Mouse (Mus musculus) cerebellum, postnatal 4 days (tissue): ENCODE results near the gene Atp6v1a.
A peak's percentile ranks its signal among the peaks of the same experiment; 100 is the strongest.

Experiments used
- DNase-seq, 2 experiments: peaks; one replicate each; pipeline ENCODE4 v3.0.0; 2022; ENCODE audit warnings: low spot score in 2 of 2, mixed read lengths in 1 of 2

The Atp6v1a gene

GRCm38 (mm10) chr16:44139536-44140185 is at the start of gene Atp6v1a, which contains the start of gene Naa50:
Atp6v1a (minus strand) TSS chr16:44139705.
Naa50 (plus strand) TSS chr16:44139830.
- DNase-seq, result peak; percentile 90 to 98

DNA sequence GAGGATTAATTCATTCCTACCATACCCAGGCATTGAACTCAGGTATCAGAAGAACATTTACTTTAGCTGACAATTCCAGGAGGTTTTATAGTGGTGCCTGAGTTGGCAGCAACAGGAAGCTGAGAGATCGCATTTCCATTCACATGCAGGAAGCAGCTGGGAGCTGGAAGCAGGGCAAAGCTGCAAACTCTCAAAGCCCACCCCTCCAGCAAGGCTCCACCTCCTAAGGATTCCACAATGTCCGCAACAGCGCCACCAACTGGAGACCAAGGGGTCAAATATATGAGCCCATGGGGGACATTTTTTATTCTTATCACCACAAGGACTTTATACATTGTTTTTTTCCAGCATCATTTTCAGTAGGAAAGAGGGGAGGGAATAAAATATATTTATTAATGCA is 49.3 kb upstream of the Atp6v1a start:
- DNase-seq, result no peak

GRCm38 (mm10) chr16:44187172-44187571 is 47.7 kb upstream of the Atp6v1a start:
- no peak for DNase-seq

GRCm38 (mm10) chr16:44184769-44185168 is 45.3 kb upstream of the Atp6v1a start:
- no peak for DNase-seq

DNA sequence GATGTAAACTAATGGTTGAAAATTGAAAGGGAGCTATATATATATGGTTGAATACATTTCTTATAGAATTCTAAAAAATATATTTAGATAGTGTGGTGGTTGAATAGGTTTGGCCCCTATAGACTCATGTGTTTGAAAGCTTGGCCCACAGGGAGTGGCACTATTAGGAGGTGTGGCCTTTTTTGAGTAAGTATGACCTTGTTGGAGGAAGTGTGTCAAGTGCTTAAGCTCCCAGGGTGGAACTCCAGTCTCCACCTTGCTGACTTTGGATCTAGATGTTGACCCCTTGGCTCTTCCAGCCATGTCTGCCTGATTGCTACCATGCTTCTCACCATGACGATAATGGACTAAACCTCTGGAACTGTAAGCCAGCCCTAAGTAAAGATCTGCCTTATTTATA is 43.1 kb upstream of the Atp6v1a start:
- DNase-seq, result no peak

GRCm38 (mm10) chr16:44178555-44178954 is 39.0 kb upstream of the Atp6v1a start:
- no peak for DNase-seq

DNA sequence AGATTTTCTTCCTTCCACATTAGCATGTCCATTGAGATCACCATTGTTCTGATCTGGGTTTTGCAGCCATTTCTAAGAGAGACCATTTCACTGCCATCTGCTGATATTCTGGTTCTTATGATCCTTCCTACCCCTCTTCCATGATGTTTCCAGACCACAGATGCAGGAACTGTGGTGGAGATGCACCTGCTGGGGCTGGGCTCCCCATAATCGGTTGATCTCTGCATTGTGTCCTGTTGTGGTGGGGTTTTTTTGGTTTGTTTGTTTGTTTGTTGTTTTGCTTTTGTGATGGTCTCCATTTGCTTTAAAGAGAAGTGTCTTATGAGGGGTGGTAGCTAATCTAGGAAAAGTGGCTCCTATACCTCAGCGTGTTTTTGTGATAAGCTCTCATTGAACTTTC is 37.0 kb upstream of the Atp6v1a start:
- DNase-seq, result no peak

DNA sequence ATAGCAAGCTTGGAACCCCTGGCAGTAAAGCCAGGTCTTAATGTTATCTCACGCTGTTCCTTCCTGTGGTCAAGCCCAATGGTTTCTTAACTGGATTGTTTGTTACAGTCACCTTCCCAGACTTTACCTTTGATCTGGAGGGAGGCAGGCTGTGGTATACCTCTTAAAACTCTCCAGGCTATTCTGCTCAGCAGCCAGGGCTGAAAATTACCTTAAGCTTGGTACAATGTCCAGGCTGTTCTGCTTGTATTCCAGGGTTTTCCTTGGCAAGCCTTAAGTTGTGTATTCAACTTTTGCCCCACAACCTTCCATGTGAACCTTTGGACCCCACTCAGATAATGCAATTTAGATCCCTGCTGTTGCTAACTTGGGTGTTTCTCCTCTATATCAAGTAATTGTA is 35.5 kb upstream of the Atp6v1a start:
- no peak for DNase-seq

DNA sequence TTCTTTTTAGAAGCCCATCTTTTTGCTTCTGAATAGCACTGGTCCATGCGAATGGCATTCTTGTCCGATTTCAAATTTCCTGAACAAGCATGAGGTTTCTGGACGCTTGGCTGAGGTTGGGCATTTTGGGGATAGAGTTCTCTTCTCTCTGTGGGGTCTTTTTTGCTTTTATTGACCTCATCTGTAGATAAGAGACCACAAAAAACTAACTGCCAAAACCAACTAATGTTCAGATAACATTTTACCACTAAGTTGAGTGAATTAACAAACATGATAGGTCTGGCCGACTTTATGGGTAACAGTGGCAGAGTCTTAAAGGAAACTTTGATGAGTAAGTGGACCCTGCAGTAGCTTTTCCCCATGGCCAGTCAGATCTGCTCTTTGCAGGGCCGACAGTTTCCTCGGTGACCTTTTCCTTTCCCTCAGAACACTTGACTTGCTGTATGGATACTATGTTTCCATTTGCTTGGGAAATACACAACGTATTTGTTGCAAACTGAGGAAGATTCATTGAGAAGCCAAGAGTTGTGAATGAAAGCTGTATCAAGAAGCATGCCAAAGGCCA is 34.5 kb upstream of the Atp6v1a start:
- DNase-seq, result no peak

- peak; percentile 24 to 50 for DNase-seq
Observed at GRCm38 (mm10) chr16:44173155-44173941, 33.8 kb upstream of the Atp6v1a start, which contains the start of gene Usf3. Usf3 (plus strand) TSS chr16:44173246.

DNA sequence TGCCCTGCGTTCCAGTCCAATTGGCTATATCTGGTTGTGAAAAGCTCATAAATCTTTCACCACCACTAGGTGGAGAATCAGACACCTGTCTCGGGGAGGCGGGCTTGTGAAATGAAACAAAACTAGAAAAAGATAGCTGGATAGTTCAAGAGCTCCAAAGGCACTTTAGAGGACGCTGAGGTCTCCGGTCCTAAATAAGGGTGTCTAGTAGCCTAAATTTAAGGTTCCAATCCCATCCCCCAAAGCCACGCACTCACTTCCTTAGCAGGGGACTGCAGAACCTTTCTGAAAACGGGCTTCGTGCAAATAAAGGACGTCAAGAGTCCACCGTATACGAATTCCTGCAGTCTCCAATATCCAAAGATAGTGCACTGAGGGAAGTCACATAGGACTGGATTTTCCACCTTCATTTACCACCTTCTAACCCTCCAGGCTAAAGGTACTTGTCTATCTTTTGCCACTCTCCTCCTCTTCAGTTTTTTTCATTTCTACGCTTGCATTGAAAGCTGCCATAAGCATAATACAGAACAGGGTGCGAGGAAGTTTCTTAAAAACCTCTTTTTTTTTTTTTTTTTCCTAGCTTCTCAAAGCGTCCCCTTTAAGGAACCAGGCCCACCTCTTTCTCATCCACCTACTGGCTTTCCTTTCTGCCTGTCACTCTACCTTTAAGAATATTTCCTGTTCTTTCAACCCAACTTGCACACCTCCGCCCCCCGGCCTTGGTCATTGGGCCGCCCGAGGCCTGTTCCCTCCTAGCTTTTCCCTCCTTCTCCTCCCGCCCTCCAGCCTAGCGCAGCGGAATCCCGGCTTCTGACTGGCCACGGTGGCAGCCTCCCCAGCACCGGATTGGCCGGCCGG is 33.0 kb upstream of the Atp6v1a start:
- DNase-seq, result peak; percentile 94 to 97

- DNase-seq, result no peak
Observed at GRCm38 (mm10) chr16:44168990-44169389, 29.5 kb upstream of the Atp6v1a start.

- no peak for DNase-seq
Observed at GRCm38 (mm10) chr16:44165182-44165581, 25.7 kb upstream of the Atp6v1a start.

- DNase-seq, result no peak
Observed at GRCm38 (mm10) chr16:44163831-44164230, 24.3 kb upstream of the Atp6v1a start.

- no peak for DNase-seq
Observed at GRCm38 (mm10) chr16:44159325-44159724, 19.8 kb upstream of the Atp6v1a start.

DNA sequence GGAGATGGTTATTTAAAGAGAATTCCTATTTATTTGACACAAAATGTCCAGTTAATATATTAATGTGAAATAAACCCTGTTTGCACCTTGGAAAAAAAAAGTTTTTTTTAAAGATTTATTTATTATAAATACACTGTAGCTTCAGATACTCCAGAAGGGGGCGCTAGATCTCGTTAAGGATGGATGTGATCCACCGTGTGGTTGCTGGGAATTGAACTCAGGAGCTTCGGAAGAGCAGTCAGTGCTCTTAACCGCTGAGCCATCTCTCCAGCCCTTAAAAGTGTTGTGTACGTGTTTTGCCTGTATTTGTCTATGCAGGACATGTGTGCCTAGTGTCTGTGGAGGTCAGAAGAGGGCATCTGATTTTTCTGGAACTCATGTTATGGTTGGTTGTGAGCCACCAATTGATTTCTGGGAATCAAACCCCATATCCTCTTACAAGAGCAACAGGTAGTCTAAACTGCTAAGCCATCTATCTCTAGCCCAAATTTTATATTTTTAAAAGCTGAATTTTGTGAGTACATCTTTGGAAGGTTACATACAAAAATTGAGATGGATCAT is 15.1 kb upstream of the Atp6v1a start:
- DNase-seq, result no peak

GRCm38 (mm10) chr16:44149002-44149767 is 9.7 kb upstream of the Atp6v1a start:
- no peak for DNase-seq

GRCm38 (mm10) chr16:44141483-44141882 is 2.0 kb upstream of the Atp6v1a start:
- DNase-seq, result no peak

DNA sequence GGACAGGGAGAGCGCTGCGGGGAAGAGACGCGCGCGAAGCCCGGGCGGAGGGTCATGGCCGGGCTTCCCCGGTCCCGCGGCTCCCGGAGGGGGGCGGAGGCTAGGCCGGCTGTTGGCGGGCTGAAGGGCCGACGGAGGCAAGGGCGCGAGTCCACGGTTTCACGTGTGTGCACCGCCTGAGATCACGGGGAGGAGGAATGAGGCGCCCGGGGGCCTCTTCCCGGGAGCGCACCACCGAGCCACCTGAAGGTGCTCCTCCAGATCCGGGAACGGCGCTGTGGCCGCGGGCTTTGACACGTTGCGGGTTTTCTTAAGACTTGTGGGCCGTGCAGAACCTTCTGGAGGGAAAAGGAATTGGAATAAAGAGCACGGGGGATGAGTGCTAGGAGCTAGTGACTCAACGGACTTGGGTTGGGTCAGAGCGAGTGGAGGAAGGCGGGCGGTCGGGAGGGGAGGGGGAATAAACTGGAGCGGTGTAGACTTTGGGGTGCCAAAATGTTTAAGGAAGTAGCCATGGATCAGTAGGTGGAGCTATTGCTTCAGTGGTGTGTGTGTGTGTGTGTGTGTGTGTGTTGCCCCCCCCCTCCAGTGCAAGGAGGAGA is 782 bp upstream of the Atp6v1a start:
- DNase-seq, result peak; percentile 28 to 61

DNA sequence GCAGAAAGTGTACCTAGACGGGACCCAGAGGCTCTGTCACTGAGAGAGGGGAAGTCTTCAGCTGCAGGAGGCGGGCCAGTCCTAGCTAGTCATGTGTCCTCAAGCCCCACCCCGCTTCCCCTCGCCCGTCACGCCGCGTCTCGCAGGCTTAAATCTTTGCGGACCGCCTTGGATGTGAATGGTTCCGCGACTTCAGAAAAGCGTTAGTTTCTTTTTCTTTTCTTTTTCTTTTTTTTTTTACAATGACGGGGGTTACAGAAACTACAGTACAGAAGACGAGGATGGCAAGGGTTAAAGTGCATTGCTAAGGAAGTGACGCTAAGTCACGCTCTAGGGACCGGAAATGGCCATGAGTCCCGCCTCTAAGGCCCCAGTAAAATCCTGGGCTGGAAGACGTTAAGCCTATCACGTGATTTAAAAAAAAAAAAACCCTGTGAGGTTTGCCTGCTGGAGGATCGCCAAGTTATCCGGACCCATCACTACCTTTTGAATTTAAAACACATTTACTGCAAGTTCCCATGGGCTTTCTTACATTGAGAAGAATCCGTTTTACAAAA is 448 bp downstream of the Atp6v1a start:
- peak; percentile 55 to 75 for DNase-seq
